Mouse (Mus musculus): Measurements from ENCODE around the gene Arhgef15. TPM values are rescaled to one million over a fixed set of nuclear protein-coding genes. Genes with fewer than 3 reads are reported as not detected.
"Not testable (repeated sequence)": the region's sequence is repeated elsewhere in the genome, so short reads cannot be mapped to it uniquely, and the experiment has no call there.

Arhgef15 gene
- polyA plus RNA-seq, 1 experiment from 2014 or later, result 10.5 TPM

GRCm38 (mm10) chr11:68975601-68976000, 18.3 kb upstream of the Arhgef15 start:
- 95% methylated on average over 1 of the region's 1 CpGs for WGBS
- H3K27me3 ChIP-seq (replicated peaks), result no peaks in the 10 kb centered on the region; the same call in 1 of the 2 replicates

GRCm38 (mm10) chr11:68975085-68975484, 17.8 kb upstream of the Arhgef15 start, which contains the start of gene Rangrf:
Gene Rangrf (minus strand): TSS chr11:68975185.
- H3K9ac ChIP-seq, result 0 out of 2 replicates have a peak within 1 kb of the TSS, but pooled peaks have one; percentile 6
- H3K27me3 ChIP-seq (replicated peaks), result no peaks in the 10 kb centered on the region; the same call in 1 of the 2 replicates
- H3K27ac ChIP-seq, result no peak within 1 kb of the TSS
- peak within 1 kb of the TSS; percentile 41 for H3K4me3 ChIP-seq
- WGBS, result 86% methylated on average over 7 of the region's 7 CpGs
- ATAC-seq (ENCODE audit: low FRiP score, low read depth), result no peak
- H3K4me1 ChIP-seq, result peaks cover 10% of the 10 kb centered on the region
- no peaks in the 10 kb centered on the region for H3K9me3 ChIP-seq
- H3K4me2 ChIP-seq (replicated peaks), result peak within 1 kb of the TSS; percentile 63
- no peaks in the 10 kb centered on the region for H3K36me3 ChIP-seq

More at GRCm38 (mm10) chr11:68975601-68976000, 18.3 kb upstream of the Arhgef15 start:
- Histone ChIP-seq H3K4me1 (peaks cover 10% of the 10 kb centered on the region), H3K4me2 (replicated peaks) (no peak overlapping the region), H3K36me3 (no peaks in the 10 kb centered on the region), H3K9ac (no peak overlapping the region), H3K27ac (no peak overlapping the region), H3K4me3 (no peak overlapping the region), H3K9me3 (no peaks in the 10 kb centered on the region)
- no peak for ATAC-seq (ENCODE audit: low FRiP score, low read depth)

GRCm38 (mm10) chr11:68974059-68974450, 16.8 kb upstream of the Arhgef15 start:
- Histone ChIP-seq H3K9ac (0 out of 2 replicates have a peak overlapping the region, but pooled peaks have one; percentile 6), H3K9me3 (no peaks in the 10 kb centered on the region), H3K4me3 (peak overlapping the region; percentile 41), H3K4me2 (replicated peaks) (peak overlapping the region; percentile 63), H3K27me3 (replicated peaks) (no peaks in the 10 kb centered on the region; the same call in 1 of the 2 replicates), H3K27ac (no peak overlapping the region), H3K36me3 (no peaks in the 10 kb centered on the region), H3K4me1 (peaks cover 10% of the 10 kb centered on the region)
- ATAC-seq (ENCODE audit: low FRiP score, low read depth), result no peak
- 39% methylated on average over 6 of the region's 6 CpGs for WGBS

- peak overlapping the region; percentile 63 for H3K4me2 ChIP-seq (replicated peaks)
- H3K36me3 ChIP-seq; H3K9me3 ChIP-seq; H3K27me3 ChIP-seq (replicated peaks); H3K27ac ChIP-seq: not testable (repeated sequence)
- under 1% methylated on average over 38 of the region's 38 CpGs for WGBS
- peak overlapping the region; percentile 41 for H3K4me3 ChIP-seq
- ATAC-seq (ENCODE audit: low FRiP score, low read depth), result peak; percentile 91
- peaks cover 10% of the 10 kb centered on the region for H3K4me1 ChIP-seq
- H3K9ac ChIP-seq, result peak overlapping the region; percentile 47; the same call in 1 of the 2 replicates
Observed at GRCm38 (mm10) chr11:68973250-68974058, 16.2 kb upstream of the Arhgef15 start.

- Histone ChIP-seq H3K9ac (no peak overlapping the region), H3K27ac (no peak overlapping the region), H3K4me2 (replicated peaks) (no peak overlapping the region), H3K4me1 (peaks cover 22% of the 10 kb centered on the region), H3K27me3 (replicated peaks) (no peaks in the 10 kb centered on the region; the same call in 1 of the 2 replicates), H3K9me3 (no peaks in the 10 kb centered on the region), H3K4me3 (no peak overlapping the region), H3K36me3 (no peaks in the 10 kb centered on the region)
- 80% methylated on average over 4 of the region's 4 CpGs for WGBS
- ATAC-seq (ENCODE audit: low FRiP score, low read depth), result no peak
Observed at GRCm38 (mm10) chr11:68970232-68970631, 13.0 kb upstream of the Arhgef15 start.

GRCm38 (mm10) chr11:68968752-68969151, 11.5 kb upstream of the Arhgef15 start:
- ATAC-seq (ENCODE audit: low FRiP score, low read depth), result no peak
- no peaks in the 10 kb centered on the region for H3K27me3 ChIP-seq (replicated peaks)
- 88% methylated on average over 11 of the region's 11 CpGs for WGBS
- no peaks in the 10 kb centered on the region for H3K36me3 ChIP-seq
- no peak overlapping the region for H3K9ac ChIP-seq
- no peak overlapping the region for H3K27ac ChIP-seq
- H3K4me3 ChIP-seq, result no peak overlapping the region
- H3K4me2 ChIP-seq (replicated peaks), result peak overlapping the region; percentile 89; the same call in 1 of the 2 replicates
- peaks cover 17% of the 10 kb centered on the region for H3K4me1 ChIP-seq
- H3K9me3 ChIP-seq, result no peaks in the 10 kb centered on the region

GRCm38 (mm10) chr11:68967337-68968282, 10.3 kb upstream of the Arhgef15 start, which contains the start of gene Slc25a35:
Gene Slc25a35 (plus strand): TSS chr11:68968131.
- H3K27me3 ChIP-seq (replicated peaks), result no peaks in the 10 kb centered on the region
- H3K9me3 ChIP-seq, result no peaks in the 10 kb centered on the region
- H3K36me3 ChIP-seq, result no peaks in the 10 kb centered on the region
- peak; percentile 97 for ATAC-seq (ENCODE audit: low FRiP score, low read depth)
- peak within 1 kb of the TSS; percentile 64 for H3K4me3 ChIP-seq
- H3K4me2 ChIP-seq (replicated peaks), result peak within 1 kb of the TSS; percentile 89
- peaks cover 12% of the 10 kb centered on the region for H3K4me1 ChIP-seq
- under 1% methylated on average over 50 of the region's 50 CpGs for WGBS
- peak within 1 kb of the TSS; percentile 61 for H3K9ac ChIP-seq
- H3K27ac ChIP-seq, result no peak within 1 kb of the TSS

- Histone ChIP-seq H3K9me3 (no peaks in the 10 kb centered on the region), H3K4me3 (no peak overlapping the region), H3K36me3 (no peaks in the 10 kb centered on the region), H3K27me3 (replicated peaks) (no peaks in the 10 kb centered on the region), H3K4me2 (replicated peaks) (peak overlapping the region; percentile 89; the same call in 1 of the 2 replicates), H3K9ac (no peak overlapping the region), H3K4me1 (peaks cover 12% of the 10 kb centered on the region), H3K27ac (no peak overlapping the region)
- 50% methylated on average over 1 of the region's 1 CpGs for WGBS
- ATAC-seq (ENCODE audit: low FRiP score, low read depth), result no peak
Observed at GRCm38 (mm10) chr11:68966554-68966953, 9.3 kb upstream of the Arhgef15 start.

GRCm38 (mm10) chr11:68965845-68966244, 8.6 kb upstream of the Arhgef15 start:
- no peak overlapping the region for H3K9ac ChIP-seq
- ATAC-seq (ENCODE audit: low FRiP score, low read depth), result no peak
- H3K36me3 ChIP-seq, result no peaks in the 10 kb centered on the region
- H3K27ac ChIP-seq, result no peak overlapping the region
- H3K9me3 ChIP-seq, result no peaks in the 10 kb centered on the region
- H3K4me2 ChIP-seq (replicated peaks), result no peak overlapping the region
- no peaks in the 10 kb centered on the region for H3K27me3 ChIP-seq (replicated peaks)
- WGBS, result 32% methylated on average over 3 of the region's 3 CpGs
- H3K4me1 ChIP-seq, result peaks cover 12% of the 10 kb centered on the region
- no peak overlapping the region for H3K4me3 ChIP-seq

- no peak overlapping the region for H3K9ac ChIP-seq
- H3K4me1 ChIP-seq, result peaks cover 12% of the 10 kb centered on the region
- no peaks in the 10 kb centered on the region for H3K9me3 ChIP-seq
- H3K4me3 ChIP-seq, result no peak overlapping the region
- H3K36me3 ChIP-seq, result no peaks in the 10 kb centered on the region
- ATAC-seq (ENCODE audit: low FRiP score, low read depth), result no peak
- no peak overlapping the region for H3K4me2 ChIP-seq (replicated peaks)
- H3K27ac ChIP-seq, result no peak overlapping the region
- H3K27me3 ChIP-seq (replicated peaks), result no peaks in the 10 kb centered on the region
Observed at GRCm38 (mm10) chr11:68965050-68965449, 7.8 kb upstream of the Arhgef15 start.

- Histone ChIP-seq H3K36me3 (no peaks in the 10 kb centered on the region), H3K4me1 (peaks cover 11% of the 10 kb centered on the region), H3K27ac (no peak overlapping the region), H3K4me2 (replicated peaks) (no peak overlapping the region), H3K9me3 (no peaks in the 10 kb centered on the region), H3K4me3 (no peak overlapping the region), H3K9ac (no peak overlapping the region), H3K27me3 (replicated peaks) (no peaks in the 10 kb centered on the region)
- 82% methylated on average over 2 of the region's 2 CpGs for WGBS
- no peak for ATAC-seq (ENCODE audit: low FRiP score, low read depth)
Observed at GRCm38 (mm10) chr11:68963405-68963804, 6.1 kb upstream of the Arhgef15 start.

- not testable (repeated sequence) for ATAC-seq (ENCODE audit: low FRiP score, low read depth); H3K27me3 ChIP-seq (replicated peaks); H3K36me3 ChIP-seq; H3K9ac ChIP-seq; H3K9me3 ChIP-seq; H3K4me1 ChIP-seq; H3K27ac ChIP-seq; H3K4me2 ChIP-seq (replicated peaks); H3K4me3 ChIP-seq
- WGBS, result 26% methylated on average over 11 of the region's 11 CpGs
Observed at GRCm38 (mm10) chr11:68962159-68962558, 4.9 kb upstream of the Arhgef15 start.
